Mouse (Mus musculus) fibroblast of lung, adult 2 months (primary cell): ENCODE data around the gene Cox6a1.
"Not testable (repeated sequence)": the region's sequence is repeated elsewhere in the genome, so short reads cannot be mapped to it uniquely, and the experiment has no call there.

Source experiments
- DNase-seq: peaks from one replicate; pipeline ENCODE4 v3.0.0-alpha.2; 2011; ENCODE audit warnings: low read depth

The Cox6a1 gene

GRCm38 (mm10) chr5:115347564-115347963, 1.2 kb downstream of the Cox6a1 start:
- peak; percentile 49 for DNase-seq

- DNase-seq, result no peak
Observed at GRCm38 (mm10) chr5:115341314-115342165, 7.2 kb downstream of the Cox6a1 start.

DNA sequence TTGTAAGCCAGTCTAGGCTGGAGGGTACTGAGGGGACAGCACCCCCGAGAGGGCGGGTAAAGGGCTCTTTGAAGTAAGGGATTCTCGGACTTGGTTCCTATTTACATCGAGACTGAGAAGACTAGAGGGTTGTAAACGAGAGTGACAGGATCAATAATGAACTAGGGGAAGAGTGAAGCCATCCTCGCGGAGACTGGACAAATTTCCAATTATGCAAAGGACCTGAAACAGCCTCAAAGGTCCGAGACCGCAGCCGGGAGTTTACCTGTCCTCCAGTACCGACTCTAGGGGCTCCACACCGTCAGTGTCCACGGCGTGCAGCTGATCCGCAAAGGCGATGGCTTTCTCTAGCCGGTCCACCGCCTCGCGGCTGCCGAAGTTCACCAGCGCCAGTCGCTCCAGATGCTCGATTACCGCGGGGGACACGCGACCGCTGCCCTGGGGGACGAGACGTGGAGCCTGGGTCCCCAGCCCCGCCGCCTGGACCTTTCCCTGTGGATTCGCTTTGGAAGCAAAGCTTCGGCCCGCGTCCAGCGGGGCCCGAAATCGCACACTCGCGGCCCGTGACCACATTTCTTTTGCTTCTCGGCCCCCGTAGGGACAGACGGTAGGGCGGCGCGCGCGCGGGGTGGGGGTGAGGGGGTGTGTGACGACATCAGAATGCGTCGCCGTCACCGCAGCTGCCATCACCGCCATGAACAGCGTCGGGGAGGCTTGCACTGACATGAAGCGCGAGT, 8.0 kb downstream of the Cox6a1 start, which contains the start of the genes Gatc and Triap1:
Gene Gatc, minus strand, starts transcription at position 602 of the 737 bp plus-strand sequence.
Gene Triap1, plus strand, starts transcription at position 649 of the 737 bp plus-strand sequence.
- DNase-seq, result peak; percentile 53

- DNase-seq, result no peak
Observed at GRCm38 (mm10) chr5:115340007-115340406, 8.8 kb downstream of the Cox6a1 start.

GRCm38 (mm10) chr5:115333626-115334025, 15.2 kb downstream of the Cox6a1 start:
- no peak for DNase-seq

DNA sequence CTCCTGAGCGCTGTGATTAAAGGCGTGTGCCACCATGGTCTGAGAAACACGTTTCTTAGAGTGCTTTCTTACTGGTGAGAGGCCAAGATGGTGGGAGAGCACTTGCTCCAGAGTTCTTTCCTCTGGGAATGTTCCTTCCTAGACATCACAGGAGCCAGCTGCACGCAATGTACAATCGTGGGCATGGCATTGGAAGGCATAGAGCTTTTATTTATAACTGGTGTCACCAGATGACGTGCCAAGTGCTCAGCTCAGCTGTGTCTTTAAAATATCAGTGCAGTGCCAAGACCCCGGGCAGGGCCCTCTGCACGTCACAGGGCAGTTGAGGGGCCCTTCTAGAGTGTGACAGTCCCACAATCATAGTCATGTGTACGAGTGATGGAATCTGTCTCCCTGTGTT, 17.8 kb downstream of the Cox6a1 start:
- no peak for DNase-seq

GRCm38 (mm10) chr5:115327610-115328548, 20.9 kb downstream of the Cox6a1 start:
- DNase-seq, result no peak

DNA sequence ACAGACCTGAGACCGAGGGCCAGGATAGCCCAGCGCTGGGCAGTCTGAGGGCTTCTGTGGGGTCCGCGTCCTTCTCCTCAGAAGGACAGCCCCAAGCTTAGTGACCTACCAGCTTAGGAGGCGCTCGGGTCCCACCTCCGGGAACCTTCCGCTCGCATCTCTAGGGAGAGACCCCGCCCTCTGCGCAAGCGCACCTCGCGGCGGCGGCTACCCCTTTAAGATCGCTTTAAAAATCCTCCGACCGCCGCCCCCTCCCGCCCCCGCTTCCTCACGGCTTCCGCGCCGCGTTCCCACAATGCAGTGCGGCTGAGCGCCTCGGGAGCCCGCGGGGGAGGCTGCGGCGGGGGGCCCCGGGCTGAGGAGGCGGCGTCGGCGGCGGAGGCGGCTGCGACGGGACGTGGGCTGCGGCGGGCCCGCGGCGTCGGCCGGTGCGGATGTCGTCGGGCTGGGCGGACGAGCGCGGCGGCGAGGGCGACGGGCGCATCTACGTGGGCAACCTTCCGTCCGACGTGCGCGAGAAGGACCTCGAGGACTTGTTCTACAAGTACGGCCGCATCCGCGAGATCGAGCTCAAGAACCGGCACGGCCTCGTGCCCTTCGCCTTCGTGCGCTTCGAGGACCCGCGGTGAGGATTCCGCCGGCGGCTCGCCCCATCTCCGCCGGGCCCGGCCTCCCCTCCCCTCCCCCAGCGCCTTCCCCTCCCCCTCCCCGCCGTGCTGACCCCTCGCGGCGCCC, 21.7 kb downstream of the Cox6a1 start, which contains the start of gene Srsf9:
Gene Srsf9, plus strand, starts transcription at position 303 of the 735 bp plus-strand sequence.
- peak; percentile 65 for DNase-seq

- DNase-seq, result no peak
Observed at GRCm38 (mm10) chr5:115326256-115326831, 22.4 kb downstream of the Cox6a1 start.

GRCm38 (mm10) chr5:115319004-115319940, 29.5 kb downstream of the Cox6a1 start:
- DNase-seq, result peak; percentile 85

DNA sequence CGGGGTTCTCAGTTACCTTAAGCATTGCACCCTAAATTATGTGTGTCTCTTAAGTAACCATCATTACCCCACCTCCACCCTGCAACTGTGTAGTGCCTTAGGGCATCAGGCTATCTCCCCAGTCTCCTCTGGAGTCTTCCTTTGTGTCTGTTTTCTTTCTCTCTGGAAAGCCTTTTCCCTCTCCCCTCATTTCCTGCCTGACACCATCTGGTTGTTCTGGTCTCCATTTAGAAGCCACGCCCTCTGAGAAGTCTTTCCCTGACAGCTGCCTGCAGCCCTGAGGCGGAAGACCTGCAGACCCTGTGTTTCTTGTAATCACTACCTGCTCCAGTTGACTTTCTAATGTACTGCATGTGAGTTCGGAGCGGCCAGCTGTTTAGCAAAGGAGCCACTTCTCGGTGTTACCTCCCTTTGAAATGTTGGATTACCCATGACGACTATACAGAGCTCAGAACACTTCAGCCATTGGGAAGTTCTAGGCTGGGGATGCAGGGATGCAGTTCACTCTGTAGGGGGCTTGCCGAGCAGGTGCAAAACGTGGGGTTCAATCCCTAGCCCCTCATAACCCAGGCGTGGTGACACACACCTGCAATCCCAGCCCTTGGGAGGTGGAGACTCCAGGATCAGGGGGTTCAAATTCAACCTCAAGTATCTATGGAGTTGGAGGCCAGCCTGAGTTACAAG, 31.0 kb downstream of the Cox6a1 start:
- DNase-seq, result no peak

DNA sequence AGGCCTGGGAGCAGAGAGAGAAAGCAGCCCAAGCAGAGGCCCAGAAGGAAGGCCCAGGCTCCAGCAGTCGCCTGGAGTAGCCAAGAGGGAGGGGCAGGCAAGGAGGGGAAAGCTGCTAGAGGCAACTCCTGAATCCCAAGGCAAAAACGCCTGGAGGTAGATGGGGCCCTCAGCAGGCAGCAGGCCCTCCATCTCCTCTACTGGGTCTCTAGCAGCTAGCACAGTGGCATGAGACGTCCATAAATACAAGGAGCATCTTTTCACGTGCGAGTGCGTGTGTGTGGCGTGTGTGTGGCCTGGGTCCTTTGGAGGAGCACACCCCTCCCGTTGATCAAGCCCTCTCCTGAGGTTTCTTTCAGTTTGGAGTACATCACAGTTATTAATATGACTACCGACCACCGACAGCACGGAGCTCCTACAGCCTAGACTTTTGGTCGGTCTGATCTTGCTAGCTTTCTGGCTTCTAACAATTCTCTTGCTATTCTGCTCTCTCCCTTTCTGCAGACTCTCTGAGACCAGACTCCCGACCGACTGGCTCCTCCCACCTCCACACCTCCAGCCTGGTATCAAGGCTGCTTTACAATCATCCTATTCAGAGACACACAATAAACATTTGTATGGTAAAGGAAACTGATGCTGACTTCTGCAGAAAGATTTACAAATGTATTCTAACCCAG, 31.7 kb downstream of the Cox6a1 start:
- no peak for DNase-seq

DNA sequence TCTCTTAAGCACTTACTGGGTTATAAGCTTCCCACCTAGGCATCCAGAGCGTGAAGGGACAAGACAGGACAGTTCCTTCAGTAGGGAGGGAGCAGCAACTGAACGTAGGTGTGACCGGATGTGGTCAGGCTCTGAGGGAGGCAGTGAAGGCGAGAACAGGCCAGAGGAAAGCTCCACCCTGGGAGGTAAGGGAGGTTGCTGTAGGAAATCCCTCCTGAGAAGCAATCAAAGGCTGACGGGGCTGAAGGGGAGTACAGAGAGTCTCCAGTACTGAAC, 35.2 kb downstream of the Cox6a1 start:
- no peak for DNase-seq

- no peak for DNase-seq
Observed at GRCm38 (mm10) chr5:115312816-115313667, 35.7 kb downstream of the Cox6a1 start.

- no peak for DNase-seq
Observed at GRCm38 (mm10) chr5:115312354-115312753, 36.4 kb downstream of the Cox6a1 start.

DNA sequence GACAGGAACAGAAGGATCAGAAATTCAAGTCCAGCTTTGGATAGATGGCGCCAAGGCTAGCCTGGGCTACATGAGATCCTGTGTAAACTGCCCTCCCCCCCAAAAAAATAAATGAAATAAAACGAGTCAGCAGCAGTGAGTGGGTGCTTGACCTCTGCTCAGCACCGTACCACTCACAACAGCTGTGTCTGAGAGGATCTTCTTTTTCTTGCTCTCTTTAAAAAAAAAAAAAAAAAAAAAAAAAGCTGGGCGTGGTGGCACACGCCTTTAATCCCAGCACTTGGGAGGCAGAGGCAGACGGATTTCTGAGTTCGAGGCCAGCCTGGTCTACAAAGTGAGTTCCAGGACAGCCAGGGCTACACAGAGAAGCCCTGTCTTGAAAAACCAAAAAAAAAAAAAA, 46.6 kb downstream of the Cox6a1 start:
- DNase-seq, result not testable (repeated sequence)

DNA sequence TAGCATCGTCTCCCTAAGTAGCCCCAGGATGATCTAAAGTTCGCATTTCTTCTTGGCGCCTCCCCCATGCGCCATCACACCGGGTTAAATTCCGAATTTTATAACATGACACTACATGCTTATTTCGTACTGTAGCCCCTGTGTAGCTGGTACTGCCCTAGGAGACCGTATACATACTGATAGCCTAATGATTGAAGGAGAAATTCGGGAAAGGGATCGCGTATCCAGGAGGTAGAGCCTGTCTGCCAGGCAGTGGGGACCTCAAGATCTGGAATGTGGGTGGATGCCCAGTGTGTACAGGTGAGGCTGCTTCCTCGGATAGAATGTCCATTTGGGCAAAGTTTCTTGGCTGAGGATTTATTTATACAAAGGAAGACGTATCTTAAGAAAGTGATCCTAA, 47.2 kb downstream of the Cox6a1 start:
- DNase-seq, result no peak
